Mouse (Mus musculus): Measurements from ENCODE around the gene Arpc4. TPM values are rescaled to one million over a fixed set of nuclear protein-coding genes. Genes with fewer than 3 reads are reported as not detected.

Arpc4 gene
- total and polyA plus RNA-seq, 3 experiments: 150 to 314 (median 202) TPM

- Histone ChIP-seq H3K4me1 (ENCODE audit: control insufficient read depth in 1 of 2, insufficient read depth in 2 of 2) (peaks cover 23 to 45% of the 10 kb centered on the region in 2 experiments), H3K27ac (ENCODE audit: insufficient read depth, low read depth) (no peak within 1 kb of the TSS), H3K9ac (ENCODE audit: insufficient read depth, low read depth) (no peak within 1 kb of the TSS), H3K4me2 (ENCODE audit: insufficient read depth, low read depth, poor library complexity, severe bottlenecking) (no peak within 1 kb of the TSS), H3K36me3 (replicated peaks in 1 of 2; ENCODE audit: control insufficient read depth in 1 of 2, insufficient read depth in 1 of 2, low read length in 1 of 2) (no peaks in the 10 kb centered on the region), H3K4me3 (replicated peaks in 1 of 3; ENCODE audit: low read depth in 2 of 3, low read length in 2 of 3, poor library complexity in 1 of 3) (no peak within 1 kb of the TSS), H3K9me3 (replicated peaks; ENCODE audit: low read length) (no peaks in the 10 kb centered on the region), H3K27me3 (replicated peaks) (no peaks in the 10 kb centered on the region), H3K79me2 (replicated peaks; ENCODE audit: control insufficient read depth, extremely low read depth, insufficient read depth, poor library complexity, severe bottlenecking) (no peaks in the 10 kb centered on the region)
- TF ChIP-seq ZNF384 (IDR thresholded peaks at IDR 0.05; ENCODE audit: low read depth, low read length): no peak
- TF ChIP-seq NRF1 (IDR thresholded peaks at IDR 0.05; ENCODE audit: low read depth, low read length): no peak
- no peak for TF ChIP-seq POLR2AphosphoS2 (IDR thresholded peaks at IDR 0.05; ENCODE audit: low read depth, low read length)
- no peak for TF ChIP-seq ZKSCAN1 (IDR thresholded peaks at IDR 0.05; ENCODE audit: borderline replicate concordance, low read depth, low read length)
- no peak for TF ChIP-seq MEF2A (IDR thresholded peaks at IDR 0.05; ENCODE audit: borderline replicate concordance, low read depth, low read length)
- no peak for TF ChIP-seq GABPA (IDR thresholded peaks at IDR 0.05; ENCODE audit: insufficient replicate concordance, low read depth, low read length)
- no peak for TF ChIP-seq RAD21 (IDR thresholded peaks at IDR 0.05; ENCODE audit: low read depth, low read length)
- TF ChIP-seq MAFK (IDR thresholded peaks at IDR 0.05; ENCODE audit: insufficient replicate concordance, low read length): no peak
- in situ Hi-C loops (cut with MboI; ENCODE audit: low pct_ligation_motif_present, low pct_unique_long_range_greater_than_20kb, low sequenced_read_pairs) (no loop called here), dilution Hi-C loops (cut with MboI; ENCODE audit: extremely low pct_ligation_motif_present, extremely low pct_unique_long_range_greater_than_20kb, low sequenced_read_pairs) (no loop called here)
- no peak for DNase-seq (ENCODE audit: extremely low read depth)
Measured at GRCm38 (mm10) chr6:113435664-113436205, 57.8 kb downstream of the Arpc4 start, which contains the start of gene Cidec. Cidec (minus strand) TSS chr6:113435760.

- dilution Hi-C loops (cut with MboI; ENCODE audit: extremely low pct_ligation_motif_present, extremely low pct_unique_long_range_greater_than_20kb, low sequenced_read_pairs) (no loop called here), in situ Hi-C loops (cut with MboI; ENCODE audit: low pct_ligation_motif_present, low pct_unique_long_range_greater_than_20kb, low sequenced_read_pairs) (no loop called here)
- no peak for TF ChIP-seq MYC (IDR thresholded peaks at IDR 0.05; ENCODE audit: low read depth, low read length)
- no peak for TF ChIP-seq MEF2A (IDR thresholded peaks at IDR 0.05; ENCODE audit: borderline replicate concordance, low read depth, low read length)
- TF ChIP-seq KAT2A (IDR thresholded peaks at IDR 0.05; ENCODE audit: insufficient replicate concordance, low read length): no peak
- TF ChIP-seq SIN3A (IDR thresholded peaks at IDR 0.05; ENCODE audit: low read length): no peak
- TF ChIP-seq PAX5 (IDR thresholded peaks at IDR 0.05; ENCODE audit: low read length): no peak
- no peak for TF ChIP-seq MAZ (IDR thresholded peaks at IDR 0.05; ENCODE audit: low read depth, low read length)
- TF ChIP-seq IRF4 (IDR thresholded peaks at IDR 0.05; ENCODE audit: low read depth, low read length): no peak
- no peak for TF ChIP-seq POLR2A (IDR thresholded peaks at IDR 0.05; ENCODE audit: low read depth, low read length)
- no peak for TF ChIP-seq ETS1 (conservative IDR thresholded peaks at IDR 0.05; ENCODE audit: low read depth, low read length)
- no peak for TF ChIP-seq BHLHE40 (IDR thresholded peaks at IDR 0.05; ENCODE audit: low read depth, low read length)
- TF ChIP-seq ZNF384 (IDR thresholded peaks at IDR 0.05; ENCODE audit: low read depth, low read length): no peak
- no peak for TF ChIP-seq USF1 (IDR thresholded peaks at IDR 0.05; ENCODE audit: low read depth, low read length)
- no peak for TF ChIP-seq ZC3H11A (IDR thresholded peaks at IDR 0.05; ENCODE audit: low read depth, low read length)
- no peak for TF ChIP-seq JUN (IDR thresholded peaks at IDR 0.05; ENCODE audit: insufficient read depth, low read depth, low read length)
- no peak for TF ChIP-seq NRF1 (IDR thresholded peaks at IDR 0.05; ENCODE audit: low read depth, low read length)
- no peak for TF ChIP-seq HCFC1 (IDR thresholded peaks at IDR 0.05; ENCODE audit: low read depth, low read length)
- TF ChIP-seq ZMIZ1 (IDR thresholded peaks at IDR 0.05; ENCODE audit: low read depth, low read length): no peak
- H3K79me2 ChIP-seq (replicated peaks; ENCODE audit: control insufficient read depth, extremely low read depth, insufficient read depth, poor library complexity, severe bottlenecking): no peaks in the 10 kb centered on the region
- H3K4me2 ChIP-seq (ENCODE audit: insufficient read depth, low read depth, poor library complexity, severe bottlenecking): no peak overlapping the region
- no peak overlapping the region for H3K27ac ChIP-seq (ENCODE audit: insufficient read depth, low read depth)
- DNase-seq (ENCODE audit: extremely low read depth): no peak
- H3K27me3 ChIP-seq (replicated peaks): no peaks in the 10 kb centered on the region
- H3K9me3 ChIP-seq (replicated peaks; ENCODE audit: low read length): no peaks in the 10 kb centered on the region
- H3K4me1 ChIP-seq (ENCODE audit: control insufficient read depth in 1 of 2, insufficient read depth in 2 of 2): peaks cover 14 to 40% of the 10 kb centered on the region in 2 experiments
- H3K4me3 ChIP-seq (replicated peaks in 1 of 3; ENCODE audit: low read depth in 2 of 3, low read length in 2 of 3, poor library complexity in 1 of 3): no peak overlapping the region
- no peaks in the 10 kb centered on the region for H3K36me3 ChIP-seq (replicated peaks in 1 of 2; ENCODE audit: control insufficient read depth in 1 of 2, insufficient read depth in 1 of 2, low read length in 1 of 2)
- no peak overlapping the region for H3K9ac ChIP-seq (ENCODE audit: insufficient read depth, low read depth)
Measured at GRCm38 (mm10) chr6:113437135-113437534, 59.2 kb downstream of the Arpc4 start.
